Mouse (Mus musculus) CH12F3 (cell line): Measurements from ENCODE around the gene Acrbp.
"Not testable (repeated sequence)": the region's sequence is repeated elsewhere in the genome, so short reads cannot be mapped to it uniquely, and the experiment has no call there.

Source experiments
- in situ Hi-C: fragments of 300-500 bp; cut with MboI; formaldehyde crosslinking; loops from 2 replicates; pipeline ENCODE4 v1.14.3; 2020; ENCODE audit warnings: low sequenced_read_pairs

Acrbp gene

DNA sequence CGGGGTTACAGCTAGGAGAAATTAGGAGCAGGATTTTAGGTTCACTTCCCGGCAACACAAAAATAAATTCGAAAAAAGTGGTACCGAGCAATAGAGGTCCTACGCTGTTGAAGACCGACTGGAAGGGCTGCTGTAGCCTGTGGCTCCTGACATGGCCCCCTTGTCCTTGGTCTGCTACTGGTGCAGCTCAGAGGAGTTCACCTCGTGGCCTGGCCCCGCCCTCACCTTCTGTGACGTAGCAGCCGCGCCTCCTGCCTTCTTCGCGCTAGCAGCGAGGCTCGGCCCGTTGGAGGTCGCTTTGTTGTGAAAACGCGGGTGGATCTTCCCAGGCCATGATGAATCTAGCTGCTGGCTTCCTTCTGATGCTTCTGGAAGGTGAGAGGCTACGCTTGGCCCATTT, at the start of gene Acrbp:
Gene Acrbp, plus strand, starts transcription at position 12 of the 400 bp plus-strand sequence.
- in situ Hi-C loops, result no loop called here

DNA sequence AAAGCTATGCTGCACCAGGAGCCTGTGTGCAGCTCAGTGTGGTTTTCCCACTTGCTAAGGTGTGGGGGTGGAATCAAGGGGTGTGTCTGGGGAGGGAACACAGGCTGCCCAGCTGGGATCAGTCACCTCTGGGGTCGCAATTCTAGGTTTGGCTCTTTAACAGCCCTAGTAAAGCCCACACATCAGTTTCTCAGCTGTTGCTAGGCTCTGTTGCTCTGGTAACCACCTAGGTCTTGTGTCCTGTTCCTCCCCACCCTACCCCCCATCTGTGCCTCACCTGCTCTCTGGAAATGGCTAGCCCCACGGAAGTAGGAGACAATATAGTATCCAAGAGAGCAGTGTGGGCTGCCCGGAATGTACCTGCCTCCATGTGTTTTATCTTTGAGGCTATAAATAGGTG, 45.8 kb upstream of the Acrbp start:
- in situ Hi-C loops, result no loop called here

DNA sequence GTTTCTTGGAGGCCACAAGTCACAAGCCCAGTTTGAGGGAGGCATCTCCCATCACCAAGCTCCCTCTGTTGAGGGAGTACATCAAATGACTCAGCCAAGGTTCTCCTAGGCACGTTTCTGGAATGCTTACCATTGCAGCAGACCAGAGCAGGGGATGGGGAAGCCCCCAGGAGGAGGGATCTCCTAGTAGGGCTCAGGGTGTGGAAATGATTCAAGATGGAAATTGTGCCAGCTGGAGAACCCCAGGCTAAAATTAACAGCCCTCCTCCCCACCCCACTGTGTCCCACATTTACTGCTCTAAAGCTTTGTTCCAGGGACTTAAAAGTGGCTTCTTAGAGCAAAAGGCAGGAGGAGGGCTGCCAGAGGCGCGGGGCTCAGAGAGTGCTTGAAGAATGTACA, 44.4 kb upstream of the Acrbp start:
- in situ Hi-C loops, result no loop called here

DNA sequence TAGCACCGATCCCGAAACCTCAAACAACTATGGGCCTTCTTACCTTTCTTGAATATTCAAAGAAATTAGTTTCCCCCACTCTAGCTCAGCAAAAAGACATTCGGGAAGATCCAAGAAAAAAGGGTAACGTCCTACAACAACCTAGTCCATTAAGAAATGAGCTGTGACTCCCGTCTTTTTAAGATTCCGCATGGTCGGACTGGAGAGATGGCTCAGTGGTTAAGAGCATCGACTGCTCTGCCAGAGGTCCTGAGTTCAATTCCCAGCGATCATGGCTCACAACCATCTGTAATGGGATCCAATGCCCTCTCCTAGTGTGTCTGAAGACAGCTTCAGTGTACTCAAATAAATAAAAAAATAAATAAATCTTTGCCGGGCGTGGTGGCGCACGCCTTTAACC, 41.4 kb upstream of the Acrbp start:
- in situ Hi-C loops, result no loop called here

DNA sequence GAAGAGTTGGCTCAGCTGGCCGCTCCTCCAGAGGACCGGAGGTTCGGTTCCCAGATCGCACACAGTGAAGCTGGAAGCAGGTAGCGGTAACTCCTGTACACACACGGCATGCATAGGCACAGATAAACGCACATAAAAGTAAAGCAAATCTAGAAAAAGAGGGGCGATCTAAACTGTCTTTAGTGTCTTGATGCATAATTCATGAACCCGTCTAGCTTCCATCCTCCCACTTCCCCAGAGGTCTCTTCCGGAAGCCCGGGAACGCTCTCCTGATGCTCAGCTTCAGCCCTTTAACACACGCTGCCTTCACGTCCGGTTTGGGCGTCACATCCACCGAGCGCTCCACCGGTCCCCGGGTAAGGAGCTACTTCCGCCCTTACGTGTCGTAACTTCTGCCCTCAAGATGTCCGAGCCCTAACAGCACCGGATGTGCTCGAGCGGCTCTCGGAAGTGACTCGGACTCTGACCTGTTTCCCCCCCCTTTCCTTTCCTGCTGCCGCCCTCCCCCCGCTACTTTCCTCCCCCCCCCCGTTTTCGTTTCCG, 40.8 kb upstream of the Acrbp start:
- in situ Hi-C loops, result no loop called here

DNA sequence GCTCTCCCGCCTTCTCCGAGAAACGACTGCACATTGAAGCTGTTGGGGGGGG, 40.5 kb upstream of the Acrbp start, which contains the start of gene Zfp384:
Gene Zfp384, plus strand, starts transcription at position 17 of the 52 bp plus-strand sequence.
- in situ Hi-C loops, result no loop called here

DNA sequence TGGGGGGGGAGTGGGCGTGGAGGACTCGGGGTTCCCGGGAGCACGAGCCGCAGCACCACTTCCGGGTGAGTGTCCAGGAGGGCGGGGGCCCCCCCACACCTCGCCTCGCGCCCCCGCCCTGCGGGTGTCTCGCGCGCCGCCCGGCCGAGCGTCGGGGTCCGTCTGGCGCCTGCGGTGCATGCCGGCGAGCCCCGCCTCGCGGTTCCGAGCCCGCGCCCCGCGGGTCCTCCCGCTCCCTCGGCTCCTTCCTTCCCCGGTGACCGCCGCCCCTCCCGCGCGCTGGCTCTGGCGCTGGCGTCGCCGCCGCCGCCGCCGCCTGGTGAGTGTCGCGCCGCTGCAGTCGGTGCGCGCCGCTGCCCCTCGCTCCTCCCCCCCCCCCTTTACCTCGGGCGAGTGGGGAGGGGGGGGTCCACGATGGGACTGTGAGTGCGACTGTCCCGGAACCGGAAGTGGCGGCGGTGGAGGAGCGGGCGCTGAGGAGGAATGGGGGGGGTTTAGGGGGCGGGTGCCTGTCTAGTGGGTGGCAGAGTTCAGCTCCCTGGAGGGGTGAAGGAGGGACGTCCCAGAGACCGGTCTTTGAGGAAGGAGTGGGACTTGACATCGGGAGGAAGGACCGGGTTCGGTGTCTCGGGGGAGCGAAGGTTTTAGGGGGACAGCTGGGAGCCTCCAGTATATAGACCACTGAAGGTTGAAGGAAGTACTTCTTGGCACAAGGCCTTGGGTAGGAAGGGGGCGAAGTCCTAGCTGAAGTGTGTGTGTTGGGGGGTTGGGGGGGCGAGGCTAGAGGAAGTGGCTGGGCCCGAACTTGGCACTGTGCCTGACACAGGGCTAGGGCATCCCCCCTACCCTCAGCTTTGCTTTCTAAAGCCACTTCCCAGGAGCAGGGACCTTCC, 40.1 kb upstream of the Acrbp start:
- in situ Hi-C loops, result no loop called here

DNA sequence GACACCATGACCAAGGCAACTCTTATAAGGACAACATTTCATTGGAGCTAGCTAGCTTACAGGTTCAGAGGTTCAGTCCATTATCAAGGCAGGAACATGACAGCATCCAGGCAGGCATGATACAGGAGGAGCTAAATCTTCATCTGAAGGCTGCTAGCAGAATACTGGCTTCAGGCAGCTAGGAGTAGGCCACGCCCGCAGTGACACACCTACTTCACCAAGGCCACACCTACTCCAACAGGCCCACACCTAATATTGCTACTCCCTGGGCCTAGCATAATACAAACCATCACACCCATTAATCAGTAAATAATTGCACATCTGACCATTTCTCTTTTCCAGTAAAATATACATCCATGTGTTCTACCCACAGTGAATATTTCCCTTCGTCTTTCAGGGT, 31.8 kb upstream of the Acrbp start:
- in situ Hi-C loops, result no loop called here

DNA sequence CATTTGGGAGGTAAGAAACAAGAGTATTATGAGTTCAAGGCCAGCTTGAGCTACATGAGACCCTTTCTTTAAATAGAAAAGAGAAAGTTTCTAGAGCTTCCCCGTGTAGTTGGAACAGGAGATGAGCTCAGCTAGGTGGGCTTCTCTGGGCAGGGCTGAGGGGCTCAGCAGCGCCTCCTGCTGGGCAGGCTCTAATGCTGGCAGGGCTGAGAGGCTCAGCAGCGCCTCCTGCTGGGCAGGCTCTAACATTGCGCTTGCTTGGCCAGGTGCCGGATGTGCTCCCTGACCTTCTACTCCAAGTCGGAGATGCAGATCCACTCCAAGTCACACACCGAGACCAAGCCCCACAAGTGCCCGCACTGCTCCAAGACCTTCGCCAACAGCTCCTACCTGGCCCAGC, 19.0 kb upstream of the Acrbp start:
- in situ Hi-C loops, result not testable (repeated sequence)

DNA sequence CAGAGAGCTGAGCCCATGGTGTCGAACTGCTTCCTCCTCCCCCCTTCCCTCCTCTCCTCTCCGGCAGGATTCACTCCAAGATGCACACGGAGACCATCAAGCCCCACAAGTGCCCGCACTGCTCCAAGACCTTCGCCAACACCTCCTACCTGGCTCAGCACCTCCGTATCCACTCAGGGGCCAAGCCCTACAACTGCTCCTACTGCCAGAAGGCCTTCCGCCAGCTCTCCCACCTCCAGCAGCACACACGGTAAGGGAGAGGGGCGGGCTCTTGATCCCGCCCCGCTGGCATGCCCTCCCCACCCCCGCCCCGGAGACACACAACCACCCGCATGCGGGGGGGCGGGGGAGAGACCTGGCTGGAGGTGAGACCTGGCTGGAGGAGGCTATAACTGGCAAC, 17.9 kb upstream of the Acrbp start:
- in situ Hi-C loops, result no loop called here

DNA sequence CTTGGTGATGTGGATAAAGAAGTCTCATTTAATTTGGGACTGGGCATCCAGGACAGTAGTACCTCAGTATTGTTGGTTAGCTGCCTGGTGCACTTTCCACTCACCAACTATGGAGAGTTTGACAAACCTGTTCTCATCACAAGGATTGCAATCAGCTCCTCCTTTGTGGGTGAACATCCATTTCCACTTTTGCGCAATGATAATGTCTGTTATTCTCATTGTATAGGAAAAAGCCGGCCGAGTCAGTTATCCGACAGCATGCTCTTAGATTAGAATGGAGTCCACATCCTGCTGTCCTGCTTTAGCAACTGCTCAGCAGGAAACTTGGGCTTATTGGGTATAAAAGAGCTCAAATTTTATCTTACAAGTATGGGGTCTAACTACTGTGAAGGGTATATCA, 10.8 kb upstream of the Acrbp start:
- in situ Hi-C loops, result no loop called here

DNA sequence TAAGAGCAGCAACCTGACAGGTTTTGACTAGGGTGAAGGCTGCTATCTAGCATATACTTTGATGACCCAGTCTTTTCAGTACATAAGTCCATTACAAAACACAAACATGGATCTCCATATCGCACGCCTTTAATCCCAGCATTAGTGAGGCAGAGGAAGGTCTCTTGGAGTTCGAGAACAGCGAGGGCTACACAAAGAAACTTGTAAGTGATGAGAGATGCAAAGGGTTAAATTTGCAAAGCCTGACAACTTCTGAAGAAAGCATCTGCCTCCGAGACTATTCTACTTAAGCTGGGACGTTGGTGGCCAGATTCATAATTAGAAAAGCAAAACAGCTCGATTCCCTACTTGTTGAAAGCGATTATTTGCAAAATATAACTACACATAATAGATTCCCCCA, 10.4 kb upstream of the Acrbp start:
- in situ Hi-C loops, result no loop called here

DNA sequence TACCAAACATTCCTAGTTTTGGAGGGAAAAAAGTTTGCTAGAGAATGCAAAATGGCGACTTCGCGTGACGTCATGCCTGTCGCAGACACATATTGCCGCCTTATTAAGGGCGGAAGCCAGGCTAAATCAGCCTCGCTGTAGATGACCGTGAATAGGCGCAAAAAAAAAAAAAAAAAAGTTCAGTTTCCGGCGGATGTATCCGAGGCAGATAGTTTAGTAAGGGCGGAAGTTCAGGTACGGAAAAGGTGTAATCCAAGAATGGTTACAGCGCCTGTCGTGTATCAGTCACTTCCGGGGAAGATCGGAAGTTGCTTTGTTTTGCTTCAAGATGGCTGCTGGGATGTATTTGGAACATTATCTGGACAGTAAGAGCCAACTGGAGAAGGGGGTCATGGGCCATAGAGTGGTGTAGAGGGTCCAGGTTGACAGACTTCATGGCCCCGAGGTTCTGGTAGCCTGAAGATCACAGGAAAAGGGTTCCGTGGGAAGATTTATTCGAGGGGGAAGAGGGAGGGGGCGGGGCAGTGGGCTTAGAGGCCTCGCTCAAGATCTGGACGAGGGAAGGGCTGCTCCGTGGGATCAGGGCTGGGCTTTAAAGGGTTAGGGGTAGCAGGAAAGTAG, 9.8 kb upstream of the Acrbp start, which contains the start of gene Ing4:
Gene Ing4, plus strand, starts transcription at position 228 of the 621 bp plus-strand sequence.
- in situ Hi-C loops, result no loop called here

DNA sequence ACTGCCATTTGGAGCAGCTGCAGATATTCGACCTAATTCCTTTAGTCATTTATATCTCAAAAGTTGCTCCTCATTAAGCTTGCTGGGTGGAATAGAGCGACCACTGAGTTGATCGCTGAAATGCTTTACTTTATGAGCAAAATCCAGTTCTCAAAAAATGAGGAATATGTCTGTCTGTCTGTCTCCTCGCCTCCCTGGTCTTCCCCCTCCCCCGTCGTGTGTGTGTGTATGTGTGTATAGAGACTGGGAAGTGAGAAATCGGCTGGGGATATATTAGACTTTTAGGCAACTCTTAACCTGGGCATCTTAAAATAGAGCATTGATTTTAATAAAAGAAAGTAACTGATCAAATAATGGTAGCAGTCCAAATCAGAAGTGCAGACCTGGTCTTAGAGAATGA, 9.3 kb upstream of the Acrbp start:
- in situ Hi-C loops, result no loop called here

DNA sequence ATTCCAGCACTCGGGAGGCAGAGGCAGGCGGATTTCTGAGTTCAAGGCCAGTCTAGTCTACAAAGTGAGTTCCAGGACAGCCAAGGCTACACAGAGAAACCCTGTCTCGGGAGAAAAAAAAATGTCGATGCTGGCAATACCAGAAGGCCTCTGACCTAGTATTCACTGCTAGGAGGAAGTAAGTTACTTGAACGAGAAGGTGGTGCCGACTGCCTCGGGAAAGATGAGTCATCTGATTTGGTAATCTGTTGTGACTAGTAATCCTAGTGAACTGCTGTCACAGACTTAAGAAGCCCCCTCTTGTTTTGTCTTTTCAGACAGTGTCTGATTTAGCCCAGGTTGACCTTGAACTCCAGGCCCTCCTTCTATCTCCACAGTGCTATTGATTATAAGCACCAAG, 8.4 kb upstream of the Acrbp start:
- in situ Hi-C loops, result no loop called here

DNA sequence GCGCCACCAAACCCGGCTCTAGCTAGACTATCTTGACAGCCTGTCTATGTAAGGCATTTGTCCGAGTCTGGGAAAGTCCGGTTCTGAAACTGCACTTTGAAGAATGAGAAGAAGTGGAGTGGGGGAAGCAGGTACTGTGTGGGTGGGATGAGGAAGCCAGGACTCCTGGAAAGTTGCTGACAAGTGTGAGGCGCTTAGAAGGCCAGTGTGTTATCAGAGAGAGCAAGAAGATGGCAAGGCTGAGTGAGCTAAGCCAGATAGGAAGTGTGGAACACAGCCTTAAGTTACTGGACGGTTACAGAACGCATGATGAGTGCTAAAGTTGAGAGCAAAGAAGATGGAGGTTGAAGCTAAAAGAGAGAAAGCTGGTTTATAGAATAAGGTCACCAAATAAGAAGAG, 7.4 kb upstream of the Acrbp start:
- in situ Hi-C loops, result no loop called here

DNA sequence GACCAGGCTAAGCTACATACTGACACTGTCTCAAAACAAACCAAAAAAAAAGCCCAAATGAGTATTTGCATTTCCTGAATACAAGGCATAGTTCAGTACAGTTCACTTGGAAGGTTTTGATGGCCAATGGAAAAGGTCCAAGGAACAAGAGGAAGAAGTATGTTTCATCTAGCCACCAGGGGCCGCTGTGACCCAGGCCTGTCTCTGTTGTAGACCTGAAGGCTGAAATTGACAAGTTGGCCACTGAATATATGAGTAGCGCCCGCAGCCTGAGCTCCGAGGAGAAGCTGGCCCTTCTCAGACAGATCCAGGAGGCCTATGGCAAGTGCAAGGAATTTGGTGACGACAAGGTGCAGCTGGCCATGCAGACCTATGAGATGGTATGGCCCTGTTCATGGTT, 2.8 kb upstream of the Acrbp start:
- in situ Hi-C loops, result no loop called here

DNA sequence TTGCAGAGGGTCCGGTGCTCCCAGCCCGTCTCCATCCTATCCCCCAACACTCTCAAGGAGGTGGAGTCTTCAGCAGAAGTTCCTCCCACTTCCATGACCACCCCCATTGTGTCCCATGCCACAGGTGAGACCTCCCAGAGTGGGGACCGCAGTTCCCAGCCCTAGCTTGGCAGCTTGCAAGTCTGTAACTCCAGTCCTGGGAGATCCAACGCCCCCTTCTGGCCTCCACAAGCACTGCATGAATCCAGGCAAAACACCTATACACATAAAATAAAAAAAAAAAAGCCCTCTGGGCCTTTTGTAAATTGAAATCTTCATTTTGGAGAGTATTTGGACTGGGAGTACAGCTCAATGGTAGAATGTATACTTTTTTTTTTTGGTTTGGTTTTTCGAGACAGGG, 1.7 kb downstream of the Acrbp start:
- in situ Hi-C loops, result no loop called here

DNA sequence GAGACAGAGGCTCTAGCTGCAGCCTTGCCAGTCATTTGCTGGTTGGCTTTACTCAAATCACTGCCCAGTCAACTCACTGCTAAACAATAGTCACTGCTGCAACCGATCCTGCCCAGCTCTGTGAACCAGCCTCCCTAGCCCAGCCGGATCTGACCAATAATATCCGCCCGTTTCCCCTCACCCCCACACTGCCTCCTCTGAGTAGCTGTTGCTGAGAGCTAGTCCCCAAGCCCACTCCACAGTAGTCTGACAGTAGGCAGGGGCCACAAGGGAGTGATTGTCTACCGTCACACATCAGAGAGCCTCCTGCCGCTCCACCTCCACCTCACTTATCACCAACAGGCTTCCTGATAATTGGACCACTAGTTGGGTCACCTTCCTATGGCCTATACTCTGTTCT, 12.0 kb downstream of the Acrbp start:
- in situ Hi-C loops, result no loop called here

DNA sequence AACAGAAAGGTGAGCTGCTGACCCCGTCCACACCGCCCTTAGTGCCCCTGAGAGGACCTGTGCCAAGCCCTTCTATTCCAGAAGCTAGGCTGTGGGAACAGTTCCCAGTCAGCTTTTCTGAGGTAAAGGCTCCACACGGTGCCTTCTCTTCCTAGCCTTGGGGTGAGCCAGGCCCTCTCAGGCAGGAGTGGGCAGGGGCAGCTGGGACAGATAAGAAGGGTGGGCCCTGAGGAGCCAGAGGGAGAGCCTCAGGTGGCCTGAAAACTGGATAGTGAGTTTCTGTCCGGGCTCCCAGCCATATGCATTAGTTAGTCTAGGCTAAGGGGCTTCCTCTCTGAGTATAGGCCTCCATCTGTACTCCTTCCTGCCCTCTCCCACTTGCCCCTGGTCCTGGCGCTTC, 13.0 kb downstream of the Acrbp start:
- in situ Hi-C loops, result no loop called here

DNA sequence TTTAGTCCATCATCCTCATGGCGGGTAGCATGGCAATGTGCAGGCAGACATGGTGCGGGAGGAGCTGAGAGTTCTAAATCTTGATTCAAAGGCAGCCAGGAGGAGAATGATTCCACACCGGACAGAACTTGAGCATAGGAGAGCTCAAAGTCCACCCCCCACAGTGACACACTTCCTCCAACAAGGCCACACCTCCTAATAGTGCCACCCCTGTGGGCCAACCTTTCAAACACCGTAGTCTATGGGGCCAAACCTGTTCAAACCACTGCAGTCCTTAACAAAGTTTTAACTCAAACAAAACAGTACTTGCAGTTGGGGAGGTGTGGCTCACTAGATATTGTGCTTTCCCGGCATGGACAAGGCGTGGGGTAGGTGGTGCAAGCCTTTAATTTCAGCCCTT, 14.4 kb downstream of the Acrbp start:
- in situ Hi-C loops, result no loop called here

DNA sequence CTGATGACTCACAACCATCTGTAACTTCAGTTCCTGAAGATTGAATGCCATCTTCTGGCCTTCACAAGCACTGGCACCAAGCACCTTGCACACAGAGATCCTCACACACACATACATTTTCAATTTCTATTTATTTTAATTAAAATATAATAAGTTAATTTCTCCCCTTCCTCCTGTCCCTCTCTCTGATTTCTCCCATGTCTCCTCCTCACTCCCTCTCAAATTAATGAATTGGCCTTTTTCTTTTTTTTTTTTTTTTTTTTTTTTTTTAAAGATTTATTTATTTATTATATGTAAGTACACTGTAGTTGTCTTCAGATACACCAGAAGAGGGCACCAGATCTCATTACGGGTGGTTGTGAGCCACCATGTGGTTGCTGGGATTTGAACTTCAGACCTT, 15.7 kb downstream of the Acrbp start:
- in situ Hi-C loops, result not testable (repeated sequence)

DNA sequence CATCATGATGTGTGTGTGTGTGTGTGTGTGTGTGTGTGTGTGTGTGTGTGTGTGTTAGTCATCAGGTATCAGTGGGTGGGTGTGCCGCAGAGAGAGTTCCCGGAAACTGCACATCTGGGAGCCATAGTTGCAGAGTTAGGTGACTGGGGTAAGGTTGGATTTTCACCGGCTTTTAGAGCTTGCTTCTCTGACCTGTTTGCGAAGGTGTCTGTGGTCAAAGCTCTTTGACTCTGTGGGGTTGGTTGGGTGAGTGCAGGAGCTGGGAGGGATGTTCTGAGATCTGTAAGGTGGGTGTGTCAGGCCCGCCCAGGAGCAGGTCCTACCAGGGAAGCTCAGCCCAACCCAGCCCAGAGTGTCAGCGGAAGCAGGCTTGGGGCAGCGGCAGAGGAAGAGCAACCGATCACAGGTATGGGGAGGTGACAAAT, 18.1 kb downstream of the Acrbp start, which contains the start of gene Lpar5:
Gene Lpar5, plus strand, starts transcription at position 350 of the 425 bp plus-strand sequence.
- in situ Hi-C loops, result no loop called here
